22 mouse cellular contexts compared by ENCODE assay signal in genomic region chr17:67150441-67150840, GRCm38 (mm10).
DNase-seq lines count a peak whose midpoint lies in the region; ATAC-seq and TF ChIP-seq lines count a peak whose summit lies in the region.
"Had no signal": no experiment of that assay in that cellular context is flagged by ENCODE, and none has a peak within 500 bp of the region (broad histone marks: within the 10 kb centered on the region; RNA-seq: fewer than 3 reads in every experiment).

No protein-coding gene starts in this region.

- H3K27me3 ChIP-seq in hindbrain, embryonic 12.5 days, result no peaks in the 10 kb centered on the region
- H3K27me3 ChIP-seq in hindbrain, postnatal 0 days (ENCODE audit: insufficient read depth, low read length), result no peaks in the 10 kb centered on the region
- H3K27me3 ChIP-seq in Patski, result no peaks in the 10 kb centered on the region
- no peaks in the 10 kb centered on the region for H3K27me3 ChIP-seq in thymus, adult 2 months (ENCODE audit: control insufficient read depth, insufficient read depth, low read length)
- H3K27me3 ChIP-seq: heart, embryonic 13.5 days; hindbrain, embryonic 13.5 days had no signal

- H3K9me3 ChIP-seq in hindbrain, embryonic 12.5 days (replicated peaks), result no peaks in the 10 kb centered on the region
- no peaks in the 10 kb centered on the region for H3K9me3 ChIP-seq in hindbrain, postnatal 0 days (ENCODE audit: low read length)
- H3K9me3 ChIP-seq: embryonic facial prominence, embryonic 10.5 days; forebrain, embryonic 10.5 days; hindbrain, embryonic 13.5 days had no signal

- CTCF ChIA-PET in Patski (lab: Charles Lee), result interaction anchor here (0.6 to 1.5 kb wide), 4 partner anchors 9 to 44 kb away, joined by 3 to 5 read pairs (median 4); no protein-coding TSS in a partner anchor

- no peak overlapping the region for H3K9ac ChIP-seq in hindbrain, embryonic 12.5 days
- no peak overlapping the region for H3K9ac ChIP-seq in hindbrain, postnatal 0 days (replicated peaks; ENCODE audit: low read length)
- H3K9ac ChIP-seq: heart, embryonic 13.5 days; hindbrain, embryonic 13.5 days had no signal

- H3K27ac ChIP-seq in hindbrain, embryonic 12.5 days, result no peak overlapping the region
- H3K27ac ChIP-seq in hindbrain, postnatal 0 days, result no peak overlapping the region
- no peak overlapping the region for H3K27ac ChIP-seq in thymus, adult 2 months (ENCODE audit: control insufficient read depth, insufficient read depth, low read length)
- H3K27ac ChIP-seq: embryonic facial prominence, embryonic 10.5 days; forebrain, embryonic 10.5 days; gastrocnemius, adult 2 months; heart, embryonic 13.5 days; hindbrain, embryonic 13.5 days had no signal

- H3K4me1 ChIP-seq in hindbrain, embryonic 12.5 days, result no peaks in the 10 kb centered on the region
- H3K4me1 ChIP-seq in hindbrain, postnatal 0 days (ENCODE audit: insufficient read depth, low read length), result no peaks in the 10 kb centered on the region
- no peaks in the 10 kb centered on the region for H3K4me1 ChIP-seq in thymus, adult 2 months (replicated peaks; ENCODE audit: control insufficient read depth, insufficient read depth, low read length)
- H3K4me1 ChIP-seq: embryonic facial prominence, embryonic 10.5 days; forebrain, embryonic 10.5 days; heart, embryonic 13.5 days; hindbrain, embryonic 13.5 days had no signal

- no peak for DNase-seq in hindbrain, postnatal 0 days (ENCODE audit: low spot score)
- DNase-seq in lung, postnatal 36 days, result peak; percentile 39
- no peak for DNase-seq in lung, postnatal 10 days
- DNase-seq in Patski (ENCODE audit: low read depth, low spot score), result peak; percentile 57
- DNase-seq in thymus, adult 2 months, result no peak
- DNase-seq in ovary, adult 18-20 months (ENCODE audit: low spot score), result no peak
- DNase-seq: adrenal gland, adult 2 months; adrenal gland, postnatal 25 days; cerebellum, adult 18-20 months; cerebellum, postnatal 10 days; gastrocnemius, adult 2 months; gastrocnemius, postnatal 25 days; heart, postnatal 4 days had no signal

- no peak overlapping the region for H3K4me3 ChIP-seq in hindbrain, embryonic 12.5 days
- H3K4me3 ChIP-seq in hindbrain, postnatal 0 days (ENCODE audit: low read length), result no peak overlapping the region
- H3K4me3 ChIP-seq in thymus, adult 2 months (ENCODE audit: control insufficient read depth, insufficient read depth, low read length), result no peak overlapping the region
- H3K4me3 ChIP-seq: embryonic facial prominence, embryonic 10.5 days; erythroblast, embryonic 14.5 days; forebrain, embryonic 10.5 days; gastrocnemius, adult 2 months; heart, embryonic 13.5 days; hindbrain, embryonic 13.5 days had no signal

- POLR2A ChIA-PET in Patski (lab: Charles Lee), result no interaction called here

- ATAC-seq in hindbrain, embryonic 12.5 days (ENCODE audit: low FRiP score), result 0 out of 2 replicates have a peak, but pooled peaks have one; percentile 6
- no peak for ATAC-seq in hindbrain, postnatal 0 days
- ATAC-seq in Patski, result peak; percentile 97
- ATAC-seq: CD4-positive, CD25-positive, alpha-beta regulatory T cell, adult 4 months; forebrain, embryonic 14.5 days had no signal

- H3K36me3 ChIP-seq in hindbrain, embryonic 12.5 days, result no peaks in the 10 kb centered on the region
- H3K36me3 ChIP-seq in hindbrain, postnatal 0 days (ENCODE audit: insufficient read depth, low read length), result no peaks in the 10 kb centered on the region
- H3K36me3 ChIP-seq in thymus, adult 2 months (ENCODE audit: control insufficient read depth, insufficient read depth, low read length), result no peaks in the 10 kb centered on the region
- H3K36me3 ChIP-seq: embryonic facial prominence, embryonic 10.5 days; forebrain, embryonic 10.5 days; G1E; heart, embryonic 13.5 days; hindbrain, embryonic 13.5 days had no signal

- no peak for TF ChIP-seq POLR2A in thymus, adult 2 months (IDR thresholded peaks at IDR 0.05; ENCODE audit: control insufficient read depth, extremely low read depth, insufficient read depth, low read length, poor library complexity)

- in situ Hi-C loops in Patski (cut with MboI; ENCODE audit: low pct_unique_long_range_greater_than_20kb), result no loop called here

- H3K4me2 ChIP-seq in hindbrain, embryonic 12.5 days (replicated peaks), result no peak overlapping the region
- no peak overlapping the region for H3K4me2 ChIP-seq in hindbrain, postnatal 0 days (ENCODE audit: low read depth, low read length)
- H3K4me2 ChIP-seq: heart, embryonic 13.5 days; hindbrain, embryonic 13.5 days had no signal

- WGBS in hindbrain, embryonic 12.5 days, result 79% methylated on average over 1 of the region's 2 CpGs
- WGBS in hindbrain, postnatal 0 days, result 94% methylated on average over 2 of the region's 2 CpGs
- WGBS in thymus, adult 2 months, result 81% methylated on average over 2 of the region's 2 CpGs

- no peak for TF ChIP-seq CTCF in hindbrain, postnatal 0 days (IDR thresholded peaks at IDR 0.05; ENCODE audit: low read depth)
- TF ChIP-seq CTCF in Patski (IDR thresholded peaks at IDR 0.05), result no peak
- TF ChIP-seq CTCF in thymus, adult 2 months (IDR thresholded peaks at IDR 0.05; ENCODE audit: borderline replicate concordance, control insufficient read depth, extremely low read depth, insufficient read depth, low read length, poor library complexity), result no peak

Comparison
In these comparisons a context has a peak if more than half of its experiments do, and no peak if none do; other contexts are left out.
1. DNase-seq: peak in lung, postnatal 36 days (single experiment) and Patski (single experiment); none in hindbrain, postnatal 0 days (single experiment), lung, postnatal 10 days (single experiment), thymus, adult 2 months (single experiment) and ovary, adult 18-20 months (single experiment).